Mouse (Mus musculus) heart, adult 2 months (tissue): ENCODE results near the gene Amd1. TPM values are rescaled to one million over a fixed set of nuclear protein-coding genes. Genes with fewer than 3 reads are reported as not detected.

ENCODE experiments used
- DNase-seq, 2 experiments: peaks; one replicate each; pipeline ENCODE4 v3.0.0; 2021
- H3K27ac ChIP-seq: fragments of 200-600 bp; 2 replicates; pipeline ENCODE4 v1.8.1; 2022
- H3K27me3 ChIP-seq: fragments of 200-500 bp; 2 replicates; pipeline ENCODE4 v1.6.1; 2012; ENCODE audit warnings: mild to moderate bottlenecking, low read length, inconsistent platforms, mixed read lengths; ENCODE audit not compliant: control insufficient read depth, insufficient read depth
- H3K36me3 ChIP-seq: fragments of 200-500 bp; 2 replicates; pipeline ENCODE4 v1.6.1; 2012; ENCODE audit warnings: low read length, inconsistent platforms; ENCODE audit not compliant: control insufficient read depth, insufficient read depth
- H3K4me1 ChIP-seq: fragments of 200-500 bp; 2 replicates; pipeline ENCODE4 v1.6.1; 2011; ENCODE audit warnings: low read length; ENCODE audit not compliant: control insufficient read depth, insufficient read depth
- H3K4me3 ChIP-seq: fragments of 200-600 bp; 2 replicates; pipeline ENCODE4 v1.8.1; 2022
- H3K79me2 ChIP-seq: fragments of 200-500 bp; replicated peaks from 2 replicates; pipeline ENCODE4 v1.6.1; 2012; ENCODE audit warnings: mild to moderate bottlenecking, inconsistent platforms, low read length, moderate library complexity, mixed read lengths; ENCODE audit not compliant: control insufficient read depth, insufficient read depth
- H3K9ac ChIP-seq: fragments of 200-500 bp; 2 replicates; pipeline ENCODE4 v1.6.1; 2012; ENCODE audit warnings: low read depth, mild to moderate bottlenecking, control low read depth, inconsistent platforms, low read length, mixed read lengths
- CTCF ChIP-seq: fragments of 200-600 bp; IDR thresholded peaks from 2 replicates; pipeline ENCODE4 v1.8.1; 2022; ENCODE audit warnings: antibody characterized with exemption, mild to moderate bottlenecking, moderate library complexity
- EP300 ChIP-seq: fragments of 200-500 bp; IDR thresholded peaks from 2 replicates; pipeline ENCODE4 v1.6.1; 2011; ENCODE audit warnings: low read depth, low read length, control low read depth; ENCODE audit not compliant: insufficient read depth
- POLR2A ChIP-seq: fragments of 200-500 bp; IDR thresholded peaks from 2 replicates; pipeline ENCODE4 v1.6.1; 2011; ENCODE audit warnings: mild to moderate bottlenecking, low read depth, low read length, control low read depth; ENCODE audit not compliant: insufficient read depth
- WGBS: fragments of 180-500 bp; shearing (Covaris S2); methylation state at CpG from one replicate; pipeline ENCODE4 v1.1.7; 2018; 5-methylcytosine and 5-hydroxymethylcytosine counted together
- intact Hi-C: fragments of 180-260 bp; cut with DNase I; formaldehyde crosslinking; loops from one replicate; pipeline ENCODE4 v1.15.1; 2025
- long read RNA-seq: library from polyadenylated mRNA; stranded (forward); transcript quantifications from one replicate; pipeline ENCODE4 v2.0.0, GENCODE M21; 2021
- polyA plus RNA-seq: library from polyadenylated mRNA; depleted of rRNA; stranded (reverse); fragments of >200 nt; gene quantifications from 2 replicates; pipeline ENCODE4 v1.2.3, GENCODE M21; 2012; rRNA removed
- total RNA-seq, 2 experiments: library from RNA; stranded (reverse); gene quantifications; 2 replicates each; pipeline ENCODE4 v1.2.3; 2021

Gene Amd1
- total RNA-seq (100 to 1,000 TPM in 1 of 2 experiments, 10 to 100 TPM in 1; 98.5 to 114 TPM), polyA plus RNA-seq (26.1 and 83.2 TPM in 2 replicates)
- long read RNA-seq, transcript Amd1-201 (8 exons, 3,204 nt), result major isoform, 50 of 62 reads
- long read RNA-seq, partial matches to known transcripts, result 2 of 62 reads
- long read RNA-seq, other reads (novel, unspliced or antisense), result 10 of 62 reads

DNA sequence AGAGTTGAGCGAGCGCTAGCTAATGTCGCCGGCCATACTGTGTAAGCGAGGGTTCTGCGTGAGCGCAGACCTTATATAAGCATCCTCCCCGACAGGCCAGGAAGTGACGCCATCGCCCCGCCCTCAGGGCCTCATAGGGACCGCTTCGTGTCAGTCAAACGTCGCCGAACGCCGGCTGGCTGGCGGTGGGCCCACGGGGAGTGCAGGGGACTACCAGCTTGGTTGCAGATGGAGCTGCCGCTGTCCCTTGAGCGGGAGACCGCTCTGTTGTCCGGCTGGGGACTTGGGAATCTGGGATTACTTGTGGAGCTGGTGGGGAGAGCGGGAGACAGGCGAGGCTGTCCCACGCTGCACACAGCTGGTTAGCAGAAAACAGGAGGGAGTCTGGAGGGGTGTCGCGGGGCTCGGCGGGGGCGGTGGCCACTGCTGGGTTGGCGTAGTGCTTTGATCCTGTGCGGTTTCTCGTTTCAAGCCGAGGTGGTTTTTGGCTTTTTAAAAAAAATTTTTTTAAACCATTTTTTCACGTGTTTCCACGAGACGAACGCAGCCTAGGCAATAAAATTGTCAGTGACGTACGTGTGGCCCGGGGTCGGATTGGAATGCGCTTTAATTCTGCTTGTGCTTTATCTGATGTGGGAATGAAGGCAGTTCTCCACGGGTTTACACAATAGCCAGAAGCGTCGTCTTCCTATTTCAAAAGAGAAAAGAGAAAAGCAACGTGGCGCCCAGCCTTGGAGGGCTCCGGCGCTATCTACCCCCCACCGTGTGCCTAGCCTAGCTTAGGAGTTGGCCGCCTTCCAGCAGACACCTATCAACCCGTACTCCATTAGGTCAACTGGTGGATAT is at the start of gene Amd1:
Amd1 (minus strand) TSS at position 47 of the 846 bp plus-strand sequence.
- intact Hi-C loops, result loop anchor here (1.0 kb wide), 1 partner anchor 46 kb away; no protein-coding TSS in a partner anchor
- Histone ChIP-seq H3K4me1 (no peaks in the 10 kb centered on the region; the same call in none of the 2 replicates), H3K79me2 (peaks cover 6% of the 10 kb centered on the region), H3K9ac (peak within 1 kb of the TSS; percentile 99), H3K36me3 (peaks cover 18% of the 10 kb centered on the region), H3K4me3 (peak within 1 kb of the TSS; percentile 94), H3K27me3 (no peaks in the 10 kb centered on the region), H3K27ac (peak within 1 kb of the TSS; percentile 96)
- DNase-seq, result peak; percentile 100
- TF ChIP-seq POLR2A, result peak; percentile 90
- TF ChIP-seq EP300, result no peak
- no peak for TF ChIP-seq CTCF
- under 1% methylated on average over 55 of the region's 55 CpGs for WGBS

DNA sequence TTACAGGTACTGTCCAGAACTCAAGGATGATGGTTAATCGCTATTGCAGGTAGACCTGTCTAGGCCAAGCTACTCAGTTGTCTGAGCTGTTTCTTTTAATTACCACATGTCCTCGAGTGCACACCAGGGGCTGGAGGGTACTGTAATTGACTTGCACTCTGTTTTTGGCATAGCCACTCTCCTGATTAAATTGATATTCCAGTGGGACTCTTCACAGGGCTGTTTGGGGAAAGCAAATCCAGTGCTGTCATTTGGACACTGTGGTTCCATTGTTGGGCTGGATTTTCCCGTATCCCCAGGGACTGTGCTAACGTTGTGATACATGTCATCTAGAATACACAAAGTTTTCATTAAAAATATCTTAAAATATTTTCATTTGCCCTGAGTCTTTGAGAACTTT is 49.2 kb upstream of the Amd1 start:
- Histone ChIP-seq H3K4me3 (no peak overlapping the region), H3K79me2 (0 out of 2 replicates have a peak, but pooled peaks cover 1% of the 10 kb centered on the region), H3K4me1 (peaks cover 5% of the 10 kb centered on the region), H3K36me3 (0 out of 2 replicates have a peak, but pooled peaks cover 2% of the 10 kb centered on the region), H3K9ac (no peak overlapping the region), H3K27ac (no peak overlapping the region), H3K27me3 (no peaks in the 10 kb centered on the region)
- 56% methylated on average over 4 of the region's 4 CpGs for WGBS
- intact Hi-C loops, result no loop called here
- DNase-seq, result no peak
- TF ChIP-seq CTCF, result no peak
- no peak for TF ChIP-seq POLR2A
- TF ChIP-seq EP300, result no peak

DNA sequence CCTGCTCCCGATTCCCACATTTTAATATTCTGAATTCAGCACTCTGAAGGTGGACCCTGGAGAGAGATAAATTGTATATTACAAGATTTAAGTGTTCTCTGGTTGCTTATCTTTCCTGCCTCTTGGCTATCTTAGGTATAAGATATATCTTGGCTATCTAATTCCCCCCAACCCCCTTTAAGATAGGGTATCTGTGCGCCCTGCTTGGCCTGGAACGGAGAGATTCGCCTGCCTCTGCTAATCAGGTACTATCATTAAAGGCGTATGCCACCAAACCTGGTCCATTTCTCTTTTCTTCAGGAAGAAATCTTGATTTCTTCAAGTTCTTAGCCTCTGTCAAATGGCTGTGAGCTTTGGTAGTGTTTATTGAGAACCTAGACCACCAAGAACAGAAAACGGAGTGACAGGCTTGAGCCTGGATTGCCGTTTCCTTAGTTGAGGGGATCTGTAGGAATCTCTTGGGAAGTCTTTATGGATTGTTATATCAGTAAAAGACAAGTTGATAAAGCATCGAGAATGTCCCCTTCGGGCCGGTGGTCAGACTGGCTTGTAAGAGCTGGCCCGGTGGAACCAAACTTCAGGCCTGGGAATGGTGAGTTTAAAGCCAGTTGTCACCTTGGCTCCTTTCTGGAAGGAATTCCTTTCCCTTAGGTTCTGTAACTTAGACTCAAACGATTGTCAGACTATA is 48.4 kb upstream of the Amd1 start:
- peak overlapping the region; percentile 92 for H3K9ac ChIP-seq
- H3K36me3 ChIP-seq, result 0 out of 2 replicates have a peak, but pooled peaks cover 2% of the 10 kb centered on the region
- TF ChIP-seq EP300, result no peak
- TF ChIP-seq POLR2A, result no peak
- no peak for TF ChIP-seq CTCF
- intact Hi-C loops, result no loop called here
- H3K79me2 ChIP-seq, result no peaks in the 10 kb centered on the region
- WGBS, result 41% methylated on average over 12 of the region's 12 CpGs
- no peaks in the 10 kb centered on the region for H3K27me3 ChIP-seq
- H3K27ac ChIP-seq, result peak overlapping the region; percentile 92
- no peak for DNase-seq
- peak overlapping the region; percentile 91 for H3K4me3 ChIP-seq
- H3K4me1 ChIP-seq, result peaks cover 5% of the 10 kb centered on the region

DNA sequence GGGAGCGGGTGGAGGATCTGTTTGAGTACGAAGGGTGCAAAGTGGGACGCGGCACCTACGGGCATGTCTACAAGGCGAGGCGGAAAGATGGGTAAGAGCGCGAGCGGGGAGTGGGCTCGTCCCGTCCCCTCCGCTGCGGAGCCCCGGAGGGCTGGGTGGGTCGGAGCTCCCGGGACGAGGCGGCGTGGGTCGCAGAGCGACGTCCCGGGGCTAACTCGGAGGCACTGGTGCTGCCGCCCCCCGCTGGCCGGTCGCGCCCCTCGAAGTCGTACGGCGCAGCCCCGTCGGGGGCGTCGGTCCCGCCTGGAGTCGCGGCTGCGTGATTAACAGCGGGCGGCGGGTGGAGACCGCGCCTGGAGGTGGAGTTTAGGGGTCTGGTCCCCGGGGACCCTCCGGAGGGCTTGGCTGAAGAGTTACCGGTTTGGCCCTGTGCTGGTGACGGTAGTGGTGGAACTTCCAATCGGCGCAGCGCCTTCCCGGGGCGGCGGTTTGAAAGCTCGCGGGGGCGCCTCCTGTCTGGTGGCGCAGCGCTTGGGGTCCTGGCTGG is 47.7 kb upstream of the Amd1 start:
- H3K9ac ChIP-seq, result peak overlapping the region; percentile 92
- WGBS, result under 1% methylated on average over 61 of the region's 62 CpGs
- 0 out of 2 replicates have a peak, but pooled peaks cover 2% of the 10 kb centered on the region for H3K36me3 ChIP-seq
- intact Hi-C loops, result loop anchor here (2.0 to 5.0 kb wide), 2 partner anchors 91 to 178 kb away; partner anchors contain the start of gene Gtf3c6
- peak overlapping the region; percentile 92 for H3K27ac ChIP-seq
- peaks cover 5% of the 10 kb centered on the region for H3K4me1 ChIP-seq
- peak overlapping the region; percentile 91 for H3K4me3 ChIP-seq
- H3K27me3 ChIP-seq, result no peaks in the 10 kb centered on the region
- DNase-seq, result peak; percentile 81
- no peaks in the 10 kb centered on the region for H3K79me2 ChIP-seq
- peak; percentile 59 for TF ChIP-seq CTCF
- TF ChIP-seq POLR2A, result 0 out of 2 replicates have a peak, but pooled peaks have one; percentile 10
- TF ChIP-seq EP300, result no peak

DNA sequence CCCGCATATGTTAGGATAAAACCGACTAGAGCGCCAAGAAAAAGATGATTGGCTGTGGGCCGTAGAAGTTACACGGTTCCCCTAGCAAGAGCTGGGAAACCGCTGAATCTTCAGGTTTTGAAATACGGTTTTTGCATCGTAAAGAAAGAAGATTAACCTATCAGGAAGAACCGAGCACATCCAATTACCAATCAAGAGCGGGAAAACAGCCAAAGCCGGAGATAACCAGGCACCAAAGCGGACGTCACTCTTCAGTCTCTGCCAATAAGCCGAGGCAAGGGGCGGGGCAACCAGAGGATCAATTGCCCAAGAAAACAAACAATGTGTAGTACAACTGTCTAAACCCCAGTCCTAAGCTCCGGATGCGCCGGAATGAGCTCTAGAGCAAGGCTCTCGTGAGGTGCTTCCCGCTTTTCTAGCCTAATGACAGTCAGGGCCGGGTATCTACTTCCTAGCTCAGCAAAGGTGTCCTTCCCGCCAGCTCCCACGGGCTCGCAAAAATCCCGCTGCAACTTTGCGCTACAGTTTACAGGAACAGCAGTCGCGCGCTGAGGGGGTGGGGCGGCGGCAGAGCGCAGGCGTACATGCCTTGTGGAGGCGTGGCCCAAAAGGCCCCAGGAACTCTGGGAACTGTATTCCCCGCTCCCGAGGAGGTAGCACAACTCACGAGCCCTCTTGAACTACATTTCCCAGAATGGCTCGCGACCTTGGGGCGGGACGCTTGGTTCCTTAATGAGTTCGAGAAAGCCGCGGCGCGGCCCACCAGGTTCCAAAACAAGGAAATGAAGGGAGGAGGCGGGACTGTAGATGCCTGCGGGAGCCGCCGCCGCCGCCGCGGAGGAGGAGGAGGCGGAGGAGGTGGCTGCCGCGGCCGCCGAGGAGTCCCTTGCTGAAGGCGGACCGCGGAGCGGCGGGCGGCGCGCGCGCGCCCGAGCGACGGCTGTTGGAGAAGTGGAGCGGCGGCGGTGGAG is 46.9 kb upstream of the Amd1 start:
- no peaks in the 10 kb centered on the region for H3K79me2 ChIP-seq
- H3K4me3 ChIP-seq, result peak overlapping the region; percentile 91
- H3K9ac ChIP-seq, result peak overlapping the region; percentile 92
- peak; percentile 94 to 99 for DNase-seq
- WGBS, result under 1% methylated on average over 74 of the region's 76 CpGs
- H3K27ac ChIP-seq, result peak overlapping the region; percentile 93
- H3K36me3 ChIP-seq, result 0 out of 2 replicates have a peak, but pooled peaks cover 2% of the 10 kb centered on the region
- intact Hi-C loops, result loop anchor here (1.0 to 5.0 kb wide), 3 partner anchors 47 to 178 kb away; partner anchors contain the start of genes Amd1 and Gtf3c6
- H3K27me3 ChIP-seq, result no peaks in the 10 kb centered on the region
- peaks cover 3% of the 10 kb centered on the region; the same call in 1 of the 2 replicates for H3K4me1 ChIP-seq
- TF ChIP-seq EP300, result 0 out of 2 replicates have a peak, but pooled peaks have one; percentile 36
- TF ChIP-seq POLR2A, result peak; percentile 86
- TF ChIP-seq CTCF, result no peak
